Mouse (Mus musculus) liver, embryonic 12.5 days (tissue): ENCODE measurements around the gene Sertad4. TPM values are rescaled to one million over a fixed set of nuclear protein-coding genes. Genes with fewer than 3 reads are reported as not detected.

Source experiments
- ATAC-seq: fragments of 200-750 bp; cut with Nextera tagmentation; 2 replicates; pipeline ENCODE4 v1.8.0; 2017; ENCODE audit warnings: moderate number of reproducible peaks, mild to moderate bottlenecking, moderate library complexity
- H3K27ac ChIP-seq: fragments of 300-500 bp; sonication (generic); 2 replicates; pipeline ENCODE4 v1.5.1; 2016; ENCODE audit warnings: mild to moderate bottlenecking
- H3K27me3 ChIP-seq: fragments of 300-500 bp; sonication (generic); replicated peaks from 2 replicates; pipeline ENCODE4 v1.6.1; 2016; ENCODE audit warnings: mild to moderate bottlenecking, moderate library complexity
- H3K36me3 ChIP-seq: fragments of 300-500 bp; sonication (generic); 2 replicates; pipeline ENCODE4 v1.6.1; 2016; ENCODE audit warnings: mild to moderate bottlenecking, moderate library complexity
- H3K4me1 ChIP-seq: fragments of 300-500 bp; sonication (generic); 2 replicates; pipeline ENCODE4 v1.6.1; 2016
- H3K4me2 ChIP-seq: fragments of 300-500 bp; sonication (generic); 2 replicates; pipeline ENCODE4 v1.6.1; 2016; ENCODE audit warnings: mild to moderate bottlenecking, moderate library complexity
- H3K4me3 ChIP-seq: fragments of 300-500 bp; sonication (generic); 2 replicates; pipeline ENCODE4 v1.5.1; 2016; ENCODE audit warnings: mild to moderate bottlenecking, moderate library complexity
- H3K9ac ChIP-seq: fragments of 300-500 bp; sonication (generic); 2 replicates; pipeline ENCODE4 v1.6.1; 2016; ENCODE audit warnings: mild to moderate bottlenecking, moderate library complexity
- H3K9me3 ChIP-seq: fragments of 300-500 bp; sonication (generic); replicated peaks from 2 replicates; pipeline ENCODE4 v1.6.1; 2016; ENCODE audit warnings: mild to moderate bottlenecking, moderate library complexity
- WGBS: fragments of 180-500 bp; shearing (Covaris S2); methylation state at CpG from one replicate; pipeline ENCODE4 v1.1.7; 2016; ENCODE audit not compliant: insufficient replicate concordance; 5-methylcytosine and 5-hydroxymethylcytosine counted together
- polyA plus RNA-seq: library from polyadenylated mRNA; unstranded; fragments of >200 nt; fragmentation: Nextera tagmentation; extraction: Ambion mirVana; gene quantifications from 2 replicates; pipeline ENCODE4 v1.2.1, GENCODE M21; 2016

Sertad4 gene
- polyA plus RNA-seq, 1 experiment from 2014 or later = 1.8 TPM

- WGBS = 60% methylated on average over 3 of the region's 3 CpGs
- Histone ChIP-seq H3K9ac (no peak overlapping the region), H3K9me3 (no peaks in the 10 kb centered on the region), H3K4me3 (no peak overlapping the region), H3K36me3 (no peaks in the 10 kb centered on the region), H3K4me1 (no peaks in the 10 kb centered on the region), H3K27me3 (peaks cover 14% of the 10 kb centered on the region), H3K27ac (no peak overlapping the region), H3K4me2 (no peak overlapping the region)
- ATAC-seq = no peak
These were observed 8.9 kb upstream of the Sertad4 start for GRCm38 (mm10) chr1:192864440-192864839.

- no peak overlapping the region for H3K4me3 ChIP-seq
- no peaks in the 10 kb centered on the region for H3K4me1 ChIP-seq
- H3K27me3 ChIP-seq = peaks cover 44% of the 10 kb centered on the region
- ATAC-seq = no peak
- H3K27ac ChIP-seq = no peak overlapping the region
- H3K9me3 ChIP-seq = no peaks in the 10 kb centered on the region
- no peak overlapping the region for H3K4me2 ChIP-seq
- 55% methylated on average over 5 of the region's 5 CpGs for WGBS
- no peak overlapping the region for H3K9ac ChIP-seq
- no peaks in the 10 kb centered on the region for H3K36me3 ChIP-seq
These were observed 5.9 kb upstream of the Sertad4 start for GRCm38 (mm10) chr1:192861305-192861960.

GRCm38 (mm10) chr1:192860273-192860672 is 4.7 kb upstream of the Sertad4 start:
- Histone ChIP-seq H3K4me1 (0 out of 2 replicates have a peak, but pooled peaks cover 3% of the 10 kb centered on the region), H3K9me3 (no peaks in the 10 kb centered on the region), H3K4me2 (no peak overlapping the region), H3K27ac (no peak overlapping the region), H3K27me3 (peaks cover 56% of the 10 kb centered on the region), H3K4me3 (no peak overlapping the region), H3K9ac (no peak overlapping the region), H3K36me3 (no peaks in the 10 kb centered on the region)
- no peak for ATAC-seq
- 57% methylated on average over 6 of the region's 6 CpGs for WGBS

- Histone ChIP-seq H3K27me3 (peaks cover 72% of the 10 kb centered on the region), H3K9me3 (no peaks in the 10 kb centered on the region), H3K36me3 (no peaks in the 10 kb centered on the region), H3K4me3 (no peak overlapping the region), H3K4me1 (0 out of 2 replicates have a peak, but pooled peaks cover 3% of the 10 kb centered on the region), H3K27ac (no peak overlapping the region), H3K4me2 (no peak overlapping the region), H3K9ac (no peak overlapping the region)
- WGBS = 78% methylated on average over 5 of the region's 5 CpGs
- no peak for ATAC-seq
These were observed 2.0 kb upstream of the Sertad4 start for GRCm38 (mm10) chr1:192857582-192857981.

GRCm38 (mm10) chr1:192856931-192857330 is 1.4 kb upstream of the Sertad4 start:
- Histone ChIP-seq H3K27ac (no peak overlapping the region), H3K4me2 (no peak overlapping the region), H3K9me3 (no peaks in the 10 kb centered on the region), H3K27me3 (peaks cover 76% of the 10 kb centered on the region), H3K36me3 (no peaks in the 10 kb centered on the region), H3K9ac (no peak overlapping the region), H3K4me3 (no peak overlapping the region), H3K4me1 (0 out of 2 replicates have a peak, but pooled peaks cover 3% of the 10 kb centered on the region)
- no peak for ATAC-seq
- WGBS = 63% methylated on average over 6 of the region's 6 CpGs

GRCm38 (mm10) chr1:192856411-192856810 is 855 bp upstream of the Sertad4 start:
- Histone ChIP-seq H3K36me3 (no peaks in the 10 kb centered on the region), H3K27ac (no peak overlapping the region), H3K4me1 (0 out of 2 replicates have a peak, but pooled peaks cover 3% of the 10 kb centered on the region), H3K9ac (no peak overlapping the region), H3K9me3 (no peaks in the 10 kb centered on the region), H3K4me3 (no peak overlapping the region), H3K4me2 (no peak overlapping the region), H3K27me3 (peaks cover 81% of the 10 kb centered on the region)
- 16% methylated on average over 10 of the region's 10 CpGs for WGBS
- no peak for ATAC-seq

GRCm38 (mm10) chr1:192854819-192855271 is 711 bp downstream of the Sertad4 start:
- under 1% methylated on average over 42 of the region's 45 CpGs for WGBS
- no peaks in the 10 kb centered on the region for H3K36me3 ChIP-seq
- H3K4me2 ChIP-seq = peak overlapping the region; percentile 70
- peak overlapping the region; percentile 54; the same call in 1 of the 2 replicates for H3K27ac ChIP-seq
- H3K9ac ChIP-seq = 0 out of 2 replicates have a peak overlapping the region, but pooled peaks have one; percentile 22
- peaks cover 94% of the 10 kb centered on the region for H3K27me3 ChIP-seq
- no peak for ATAC-seq
- no peaks in the 10 kb centered on the region for H3K9me3 ChIP-seq
- H3K4me1 ChIP-seq = 0 out of 2 replicates have a peak, but pooled peaks cover 3% of the 10 kb centered on the region
- peak overlapping the region; percentile 58 for H3K4me3 ChIP-seq

GRCm38 (mm10) chr1:192853988-192854818 is 1.4 kb downstream of the Sertad4 start:
- no peaks in the 10 kb centered on the region for H3K9me3 ChIP-seq
- H3K4me2 ChIP-seq = peak overlapping the region; percentile 70
- H3K4me3 ChIP-seq = peak overlapping the region; percentile 58
- ATAC-seq = no peak
- H3K36me3 ChIP-seq = no peaks in the 10 kb centered on the region
- 0 out of 2 replicates have a peak, but pooled peaks cover 3% of the 10 kb centered on the region for H3K4me1 ChIP-seq
- H3K27me3 ChIP-seq = peaks cover 97% of the 10 kb centered on the region
- WGBS = 7% methylated on average over 19 of the region's 19 CpGs
- H3K9ac ChIP-seq = no peak overlapping the region
- no peak overlapping the region for H3K27ac ChIP-seq

GRCm38 (mm10) chr1:192853429-192853828 is 2.1 kb downstream of the Sertad4 start:
- Histone ChIP-seq H3K27me3 (peaks cover 97% of the 10 kb centered on the region), H3K4me2 (no peak overlapping the region), H3K4me1 (0 out of 2 replicates have a peak, but pooled peaks cover 3% of the 10 kb centered on the region), H3K27ac (no peak overlapping the region), H3K9me3 (no peaks in the 10 kb centered on the region), H3K4me3 (no peak overlapping the region), H3K9ac (no peak overlapping the region), H3K36me3 (no peaks in the 10 kb centered on the region)
- ATAC-seq = no peak
- WGBS = 49% methylated on average over 2 of the region's 2 CpGs

- no peak for ATAC-seq
- peaks cover 91% of the 10 kb centered on the region for H3K27me3 ChIP-seq
- no peak overlapping the region for H3K4me2 ChIP-seq
These were observed 3.5 kb downstream of the Sertad4 start for GRCm38 (mm10) chr1:192852047-192852446.

GRCm38 (mm10) chr1:192851640-192852039 is 3.9 kb downstream of the Sertad4 start:
- Histone ChIP-seq H3K4me1 (0 out of 2 replicates have a peak, but pooled peaks cover 3% of the 10 kb centered on the region), H3K27me3 (peaks cover 88% of the 10 kb centered on the region), H3K27ac (no peak overlapping the region), H3K9me3 (no peaks in the 10 kb centered on the region), H3K4me2 (no peak overlapping the region), H3K9ac (no peak overlapping the region), H3K36me3 (no peaks in the 10 kb centered on the region), H3K4me3 (no peak overlapping the region)
- WGBS = 13% methylated on average over 6 of the region's 6 CpGs
- no peak for ATAC-seq

More at GRCm38 (mm10) chr1:192852047-192852446, 3.5 kb downstream of the Sertad4 start:
- Histone ChIP-seq H3K36me3 (no peaks in the 10 kb centered on the region), H3K4me1 (0 out of 2 replicates have a peak, but pooled peaks cover 3% of the 10 kb centered on the region), H3K4me3 (no peak overlapping the region), H3K9ac (no peak overlapping the region), H3K27ac (no peak overlapping the region), H3K9me3 (no peaks in the 10 kb centered on the region)

GRCm38 (mm10) chr1:192851126-192851525 is 4.4 kb downstream of the Sertad4 start:
- Histone ChIP-seq H3K36me3 (no peaks in the 10 kb centered on the region), H3K27ac (no peak overlapping the region), H3K4me2 (no peak overlapping the region), H3K4me3 (no peak overlapping the region), H3K27me3 (peaks cover 88% of the 10 kb centered on the region), H3K4me1 (0 out of 2 replicates have a peak, but pooled peaks cover 3% of the 10 kb centered on the region), H3K9ac (no peak overlapping the region), H3K9me3 (no peaks in the 10 kb centered on the region)
- no peak for ATAC-seq
- WGBS = 8% methylated on average over 2 of the region's 2 CpGs
